Mouse (Mus musculus) forebrain, postnatal 0 days (tissue): ENCODE data around the gene Bmf. TPM values are rescaled to one million over a fixed set of nuclear protein-coding genes. Genes with fewer than 3 reads are reported as not detected.

Experiments used
- ATAC-seq: fragments of 200-750 bp; cut with Nextera tagmentation; 2 replicates; pipeline ENCODE4 v1.8.0; 2017; ENCODE audit warnings: mild to moderate bottlenecking, moderate library complexity
- DNase-seq: peaks from one replicate; pipeline ENCODE4 v3.0.0-alpha.2; 2015
- H3K27ac ChIP-seq: fragments of 300-500 bp; sonication (generic); 2 replicates; pipeline ENCODE4 v1.5.1; 2014; ENCODE audit warnings: low read depth, mild to moderate bottlenecking, antibody characterized with exemption, low read length, moderate library complexity, mixed read lengths
- H3K27me3 ChIP-seq: fragments of 300-500 bp; sonication (generic); 2 replicates; pipeline ENCODE4 v1.6.1; 2014; ENCODE audit warnings: mild to moderate bottlenecking, low read length, mixed read lengths; ENCODE audit not compliant: insufficient read depth
- H3K36me3 ChIP-seq: fragments of 300-500 bp; sonication (generic); 2 replicates; pipeline ENCODE4 v1.6.1; 2014; ENCODE audit warnings: mild to moderate bottlenecking, moderate library complexity; ENCODE audit not compliant: insufficient read depth
- H3K4me1 ChIP-seq: fragments of 300-500 bp; sonication (generic); 2 replicates; pipeline ENCODE4 v1.6.1; 2014; ENCODE audit warnings: antibody characterized with exemption; ENCODE audit not compliant: insufficient read depth
- H3K4me2 ChIP-seq: fragments of 300-500 bp; sonication (generic); 2 replicates; pipeline ENCODE4 v1.6.1; 2014; ENCODE audit warnings: low read depth, mild to moderate bottlenecking, moderate library complexity
- H3K4me3 ChIP-seq: fragments of 300-500 bp; sonication (generic); 2 replicates; pipeline ENCODE4 v1.5.1; 2014; ENCODE audit warnings: low read depth, low read length, mixed read lengths
- H3K9ac ChIP-seq: fragments of 300-500 bp; sonication (generic); 2 replicates; pipeline ENCODE4 v1.6.1; 2014; ENCODE audit warnings: mild to moderate bottlenecking
- H3K9me3 ChIP-seq: fragments of 300-500 bp; sonication (generic); 2 replicates; pipeline ENCODE4 v1.6.1; 2016; ENCODE audit warnings: low read length
- CTCF ChIP-seq: sonication (generic); IDR thresholded peaks from 2 replicates; pipeline ENCODE4 v1.5.1; 2016; ENCODE audit warnings: antibody characterized with exemption, control low read depth, low read depth
- WGBS: fragments of 180-500 bp; shearing (Covaris S2); extraction: QIAGEN DNeasy Blood & Tissue Kit; methylation state at CpG from one replicate; pipeline ENCODE4 v1.1.7; 2014; 5-methylcytosine and 5-hydroxymethylcytosine counted together
- polyA plus RNA-seq: library from polyadenylated mRNA; unstranded; fragments of >200 nt; fragmentation: Nextera tagmentation; extraction: Ambion mirVana; gene quantifications from 2 replicates; pipeline ENCODE4 v1.2.1, GENCODE M21; 2015
- total RNA-seq: library from RNA; depleted of rRNA; stranded (reverse); fragments of >200 nt; gene quantifications from 2 replicates; pipeline ENCODE4 v1.2.3, GENCODE M21; 2014

The Bmf gene
- total and polyA plus RNA-seq, 2 experiments from 2014 or later: 1.3 to 6.6 TPM

- Histone ChIP-seq H3K4me2 (peak overlapping the region; percentile 59), H3K27ac (no peak overlapping the region), H3K36me3 (no peaks in the 10 kb centered on the region), H3K9ac (peak overlapping the region; percentile 49), H3K4me1 (no peaks in the 10 kb centered on the region), H3K9me3 (no peaks in the 10 kb centered on the region), H3K4me3 (peak overlapping the region; percentile 28), H3K27me3 (peaks cover 12% of the 10 kb centered on the region; the same call in 1 of the 2 replicates)
- DNase-seq: peak; percentile 73
- 10% methylated on average over 23 of the region's 23 CpGs for WGBS
- ATAC-seq: peak; percentile 65
- no peak for TF ChIP-seq CTCF
Observed at GRCm38 (mm10) chr2:118543893-118544799, 5.3 kb downstream of the Bmf start.

- Histone ChIP-seq H3K9ac (0 out of 2 replicates have a peak overlapping the region, but pooled peaks have one; percentile 49), H3K4me2 (no peak overlapping the region), H3K27me3 (peaks cover 3% of the 10 kb centered on the region; the same call in 1 of the 2 replicates), H3K4me1 (no peaks in the 10 kb centered on the region), H3K27ac (no peak overlapping the region), H3K4me3 (no peak overlapping the region), H3K9me3 (no peaks in the 10 kb centered on the region), H3K36me3 (no peaks in the 10 kb centered on the region)
- TF ChIP-seq CTCF: peak; percentile 34
- DNase-seq: no peak
- ATAC-seq: no peak
- 93% methylated on average over 1 of the region's 1 CpGs for WGBS
Observed at GRCm38 (mm10) chr2:118542971-118543573, 6.4 kb downstream of the Bmf start.

GRCm38 (mm10) chr2:118541716-118542115 is 7.8 kb downstream of the Bmf start:
- ATAC-seq (no peak), DNase-seq (no peak)
- Histone ChIP-seq H3K27me3 (no peaks in the 10 kb centered on the region), H3K27ac (no peak overlapping the region), H3K36me3 (no peaks in the 10 kb centered on the region), H3K9ac (no peak overlapping the region), H3K4me1 (no peaks in the 10 kb centered on the region), H3K9me3 (no peaks in the 10 kb centered on the region), H3K4me2 (no peak overlapping the region), H3K4me3 (no peak overlapping the region)
- 90% methylated on average over 3 of the region's 3 CpGs for WGBS
- TF ChIP-seq CTCF: no peak

GRCm38 (mm10) chr2:118540691-118541117 is 8.8 kb downstream of the Bmf start:
- no peak for TF ChIP-seq CTCF

GRCm38 (mm10) chr2:118539881-118540516 is 9.5 kb downstream of the Bmf start:
- 50% methylated on average over 9 of the region's 9 CpGs for WGBS

More at GRCm38 (mm10) chr2:118540691-118541117, 8.8 kb downstream of the Bmf start:
- H3K9ac ChIP-seq: no peak overlapping the region
- 43% methylated on average over 6 of the region's 6 CpGs for WGBS
- ATAC-seq: peak; percentile 14; the same call in 1 of the 2 replicates
- no peak overlapping the region for H3K4me3 ChIP-seq
- H3K9me3 ChIP-seq: no peaks in the 10 kb centered on the region
- no peaks in the 10 kb centered on the region for H3K27me3 ChIP-seq
- no peak overlapping the region for H3K4me2 ChIP-seq
- H3K27ac ChIP-seq: no peak overlapping the region
- DNase-seq: no peak
- H3K36me3 ChIP-seq: no peaks in the 10 kb centered on the region
- no peaks in the 10 kb centered on the region for H3K4me1 ChIP-seq

GRCm38 (mm10) chr2:118539040-118539439 is 10.4 kb downstream of the Bmf start:
- TF ChIP-seq CTCF: no peak
- WGBS: 66% methylated on average over 8 of the region's 8 CpGs
- no peaks in the 10 kb centered on the region for H3K36me3 ChIP-seq
- H3K27ac ChIP-seq: no peak overlapping the region
- H3K4me3 ChIP-seq: no peak overlapping the region
- H3K4me1 ChIP-seq: no peaks in the 10 kb centered on the region
- H3K9me3 ChIP-seq: no peaks in the 10 kb centered on the region
- DNase-seq (no peak), ATAC-seq (no peak)
- no peak overlapping the region for H3K9ac ChIP-seq
- H3K4me2 ChIP-seq: no peak overlapping the region
- no peaks in the 10 kb centered on the region for H3K27me3 ChIP-seq

More at GRCm38 (mm10) chr2:118539881-118540516, 9.5 kb downstream of the Bmf start:
- Histone ChIP-seq H3K36me3 (no peaks in the 10 kb centered on the region), H3K4me3 (no peak overlapping the region), H3K4me2 (no peak overlapping the region), H3K9ac (no peak overlapping the region), H3K4me1 (no peaks in the 10 kb centered on the region), H3K27me3 (no peaks in the 10 kb centered on the region), H3K9me3 (no peaks in the 10 kb centered on the region), H3K27ac (no peak overlapping the region)
- no peak for TF ChIP-seq CTCF
- DNase-seq: no peak
- no peak for ATAC-seq

- no peak for TF ChIP-seq CTCF
- peaks cover 13% of the 10 kb centered on the region; the same call in 1 of the 2 replicates for H3K4me1 ChIP-seq
- no peaks in the 10 kb centered on the region for H3K9me3 ChIP-seq
- H3K27me3 ChIP-seq: no peaks in the 10 kb centered on the region
- H3K36me3 ChIP-seq: no peaks in the 10 kb centered on the region
- H3K9ac ChIP-seq: no peak overlapping the region
- no peak for ATAC-seq
- H3K4me2 ChIP-seq: no peak overlapping the region
- DNase-seq: no peak
- H3K27ac ChIP-seq: no peak overlapping the region
- 52% methylated on average over 4 of the region's 4 CpGs for WGBS
- no peak overlapping the region for H3K4me3 ChIP-seq
Observed at GRCm38 (mm10) chr2:118537226-118537625, 12.3 kb downstream of the Bmf start.
